Mouse (Mus musculus): ENCODE results near the gene Bcl11b.

Bcl11b gene

DNA sequence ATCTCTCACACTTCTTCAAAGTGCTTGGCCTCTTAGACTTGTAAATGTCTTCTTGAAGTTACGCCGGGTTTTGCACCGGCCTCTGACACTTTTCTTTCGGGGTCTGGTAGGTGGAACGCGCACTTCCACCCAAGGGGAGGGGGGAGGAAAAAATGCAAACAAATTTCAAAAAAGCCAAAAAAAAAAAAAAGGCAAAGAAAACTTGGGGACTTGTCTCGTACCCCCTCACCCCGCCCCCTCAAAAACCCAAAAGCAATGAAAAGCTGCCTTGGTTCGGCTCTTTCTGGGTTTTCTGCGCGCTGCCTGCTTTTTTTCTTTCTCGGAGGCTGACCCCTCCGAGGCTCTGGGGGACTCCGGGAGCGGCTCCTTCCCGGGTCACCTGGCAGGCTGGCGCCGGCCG, at the start of gene Bcl11b:
Gene Bcl11b (minus strand): TSS at position 120 of the 400 bp plus-strand sequence.
- no peak for DNase-seq (ENCODE audit: low spot score in 2 of 2)

DNA sequence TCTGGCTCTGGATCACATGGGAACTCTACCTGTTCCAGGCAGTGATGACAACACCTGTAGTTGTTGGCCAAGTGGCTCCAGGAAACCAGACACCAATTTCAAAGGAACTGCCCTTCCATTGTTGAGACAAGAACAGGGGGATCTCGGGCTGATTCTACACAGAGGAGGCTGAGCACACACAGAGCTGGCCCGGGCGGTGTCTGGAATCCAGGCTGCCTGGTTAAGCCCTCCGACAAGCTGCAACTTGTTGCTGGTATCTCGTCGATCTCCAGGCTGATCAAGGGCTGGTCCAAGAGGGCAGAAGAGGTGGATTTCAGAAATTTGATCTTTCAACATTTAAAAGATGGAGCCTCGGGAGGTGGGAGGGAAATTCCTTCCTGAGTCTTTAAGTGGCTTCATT, 47.6 kb upstream of the Bcl11b start:
- DNase-seq (ENCODE audit: low spot score in 2 of 2): no peak

- peak in 1 of 2 experiments; percentile 31 for DNase-seq (ENCODE audit: low spot score in 2 of 2)
These were observed 46.2 kb upstream of the Bcl11b start for GRCm38 (mm10) chr12:108049625-108050024.

- DNase-seq (ENCODE audit: low spot score in 2 of 2): no peak
These were observed 38.8 kb upstream of the Bcl11b start for GRCm38 (mm10) chr12:108042239-108042571.

- peak; percentile 18 to 75 for DNase-seq (ENCODE audit: low spot score in 2 of 2)
These were observed 38.3 kb upstream of the Bcl11b start for GRCm38 (mm10) chr12:108041571-108042238.

DNA sequence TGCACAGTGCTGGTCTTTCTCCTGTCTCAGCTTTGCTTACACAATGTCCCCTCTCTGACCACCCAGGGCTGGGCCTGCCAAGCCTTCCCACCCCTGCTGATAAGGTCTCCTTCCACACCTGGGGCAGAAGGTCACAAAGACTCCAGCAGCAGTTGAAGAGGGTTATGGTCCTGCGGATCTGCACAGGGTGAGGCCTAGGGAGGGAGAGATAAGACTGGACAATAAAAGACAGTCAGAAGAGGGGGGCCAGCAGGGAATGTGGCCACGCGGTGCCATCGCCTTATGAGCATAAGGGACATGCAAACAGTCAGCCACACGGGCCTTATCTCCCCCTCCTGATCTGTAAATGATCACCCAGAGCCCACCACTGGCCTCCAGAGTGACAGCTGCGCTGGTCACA, 34.0 kb upstream of the Bcl11b start:
- no peak for DNase-seq (ENCODE audit: low spot score in 2 of 2)

DNA sequence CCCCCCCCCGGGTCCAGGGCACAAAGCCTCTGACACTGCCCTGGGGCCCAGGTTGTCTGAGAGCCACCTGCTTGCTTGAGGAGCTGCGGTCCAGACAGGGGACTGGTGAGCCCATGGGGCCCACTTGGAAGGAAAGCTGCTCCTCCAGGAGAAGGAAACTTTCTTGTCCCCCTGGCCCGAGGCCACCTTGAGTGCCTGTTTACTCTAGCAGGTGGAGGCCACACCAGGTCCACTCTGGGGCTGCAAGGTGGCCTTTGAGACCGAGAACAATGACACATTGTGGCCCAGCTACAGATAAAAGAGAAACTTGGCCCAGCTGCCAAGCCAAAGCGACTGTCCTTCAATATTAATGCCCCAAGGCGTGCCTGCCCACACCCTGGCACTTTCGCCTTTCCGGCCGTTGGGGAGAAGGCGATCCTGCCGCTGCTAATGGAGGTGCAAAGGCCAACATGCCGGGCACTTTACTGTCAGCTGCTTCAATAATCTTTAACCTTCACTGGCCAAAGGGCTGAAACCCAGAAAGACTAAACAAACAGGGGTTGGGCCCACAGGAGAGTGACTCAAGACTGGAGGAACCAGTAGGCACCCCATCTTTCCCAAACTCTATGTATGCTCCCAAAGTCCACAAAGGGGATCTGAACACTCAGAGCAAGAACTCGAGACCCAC, 32.1 kb upstream of the Bcl11b start:
- DNase-seq (ENCODE audit: low spot score in 2 of 2): no peak

DNA sequence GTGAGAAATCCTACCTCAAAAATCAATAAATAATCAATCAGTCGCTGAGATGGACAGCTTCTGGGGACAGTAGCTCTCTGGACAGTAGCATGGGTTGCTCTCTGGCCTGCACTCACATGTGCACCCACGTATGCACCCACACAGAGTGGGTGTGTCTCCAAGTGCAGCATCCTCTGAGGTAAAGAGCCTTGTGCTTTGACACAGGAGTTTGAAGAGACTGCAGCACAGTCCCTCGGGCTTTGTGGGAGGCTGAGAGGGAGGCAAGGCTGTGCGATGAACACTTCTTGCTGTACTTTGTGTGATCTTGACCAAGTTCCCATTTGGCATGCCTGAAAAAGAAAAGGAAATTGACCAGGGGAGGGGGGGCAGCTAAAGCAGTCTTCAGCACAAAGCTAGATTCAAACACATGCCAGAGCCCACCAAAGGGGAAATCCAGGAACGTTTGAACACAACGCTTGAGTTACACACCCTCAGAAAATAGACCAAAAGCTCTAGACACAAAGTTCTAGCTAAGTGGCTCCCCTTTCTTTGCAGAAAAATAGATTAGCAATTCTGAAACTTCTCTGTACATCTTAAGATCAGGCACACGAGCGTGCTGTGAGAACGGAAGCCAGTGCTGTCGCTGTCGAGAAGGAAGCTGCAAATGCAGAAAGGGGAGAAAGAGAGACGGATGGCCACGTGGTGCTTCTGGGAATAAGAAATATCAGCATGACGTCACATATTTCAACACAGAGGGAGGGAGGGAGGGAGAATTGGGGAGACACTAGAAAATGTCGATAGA, 19.6 kb upstream of the Bcl11b start:
- no peak for DNase-seq (ENCODE audit: low spot score in 2 of 2)

DNA sequence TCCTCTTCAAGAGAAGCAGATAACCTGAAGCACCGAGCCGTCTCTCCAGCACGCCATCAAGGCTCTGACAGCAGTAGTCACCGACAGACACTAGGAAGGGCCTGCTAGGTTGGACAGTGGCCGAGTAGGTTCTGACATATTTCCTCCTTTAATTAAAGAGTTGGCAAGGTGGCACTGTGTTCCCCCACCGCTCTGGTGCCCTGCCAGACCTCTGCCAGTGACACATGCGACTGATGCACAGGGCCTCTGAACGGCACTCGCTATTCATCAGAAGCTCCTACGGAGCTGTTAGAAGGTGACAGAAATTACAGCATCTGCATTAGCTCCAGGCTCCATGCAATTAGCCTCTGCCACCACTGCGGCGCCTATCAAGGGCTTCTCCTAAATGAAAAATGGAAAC, 8.6 kb upstream of the Bcl11b start:
- no peak for DNase-seq (ENCODE audit: low spot score in 2 of 2)

- no peak for DNase-seq (ENCODE audit: low spot score in 2 of 2)
These were observed 6.9 kb upstream of the Bcl11b start for GRCm38 (mm10) chr12:108010346-108010745.

DNA sequence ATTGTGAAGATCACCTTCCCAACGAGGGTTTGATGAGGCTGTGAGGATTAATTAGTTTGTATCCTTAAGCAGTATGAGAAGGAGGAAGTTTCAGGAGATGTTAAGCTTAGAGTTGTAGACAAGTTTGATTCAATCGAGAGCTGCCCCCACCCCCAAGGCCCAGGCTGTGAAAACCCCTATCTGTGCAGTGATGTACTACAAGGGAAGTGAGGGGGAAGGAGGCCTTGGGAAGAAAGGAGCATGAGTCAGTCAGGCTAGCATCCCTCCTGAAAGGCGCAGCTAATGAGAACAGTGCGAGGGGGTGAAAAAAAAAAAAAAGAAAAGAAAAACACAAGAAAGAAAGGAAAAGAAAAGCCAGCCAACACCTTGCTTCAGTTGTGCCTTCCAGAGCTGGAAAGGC, 5.8 kb upstream of the Bcl11b start:
- no peak for DNase-seq (ENCODE audit: low spot score in 2 of 2)

- DNase-seq (ENCODE audit: low spot score in 2 of 2): peak; percentile 59 to 66
These were observed 2.6 kb upstream of the Bcl11b start for GRCm38 (mm10) chr12:108005816-108006626.

DNA sequence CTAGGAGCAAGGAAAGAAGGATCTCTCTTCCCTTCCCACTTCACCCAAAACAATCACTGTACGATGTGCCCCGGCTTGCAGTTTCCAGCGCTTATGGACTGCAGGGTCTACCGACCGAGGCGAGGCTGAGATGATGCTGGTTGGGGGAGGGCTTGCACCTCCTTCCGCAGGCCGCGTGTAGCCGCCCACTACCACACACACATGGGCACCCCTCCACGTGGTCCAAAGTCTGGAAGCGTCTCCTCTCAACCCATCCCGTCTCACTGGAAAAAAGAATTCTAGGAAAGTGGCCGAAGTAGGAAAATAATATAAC, 2.0 kb upstream of the Bcl11b start:
- DNase-seq (ENCODE audit: low spot score in 2 of 2): no peak

- no peak for DNase-seq (ENCODE audit: low spot score in 2 of 2)
These were observed 1.5 kb upstream of the Bcl11b start for GRCm38 (mm10) chr12:108004701-108005487.

- DNase-seq (ENCODE audit: low spot score in 2 of 2): peak; percentile 70 to 79
These were observed 526 bp upstream of the Bcl11b start for GRCm38 (mm10) chr12:108003928-108004327.

DNA sequence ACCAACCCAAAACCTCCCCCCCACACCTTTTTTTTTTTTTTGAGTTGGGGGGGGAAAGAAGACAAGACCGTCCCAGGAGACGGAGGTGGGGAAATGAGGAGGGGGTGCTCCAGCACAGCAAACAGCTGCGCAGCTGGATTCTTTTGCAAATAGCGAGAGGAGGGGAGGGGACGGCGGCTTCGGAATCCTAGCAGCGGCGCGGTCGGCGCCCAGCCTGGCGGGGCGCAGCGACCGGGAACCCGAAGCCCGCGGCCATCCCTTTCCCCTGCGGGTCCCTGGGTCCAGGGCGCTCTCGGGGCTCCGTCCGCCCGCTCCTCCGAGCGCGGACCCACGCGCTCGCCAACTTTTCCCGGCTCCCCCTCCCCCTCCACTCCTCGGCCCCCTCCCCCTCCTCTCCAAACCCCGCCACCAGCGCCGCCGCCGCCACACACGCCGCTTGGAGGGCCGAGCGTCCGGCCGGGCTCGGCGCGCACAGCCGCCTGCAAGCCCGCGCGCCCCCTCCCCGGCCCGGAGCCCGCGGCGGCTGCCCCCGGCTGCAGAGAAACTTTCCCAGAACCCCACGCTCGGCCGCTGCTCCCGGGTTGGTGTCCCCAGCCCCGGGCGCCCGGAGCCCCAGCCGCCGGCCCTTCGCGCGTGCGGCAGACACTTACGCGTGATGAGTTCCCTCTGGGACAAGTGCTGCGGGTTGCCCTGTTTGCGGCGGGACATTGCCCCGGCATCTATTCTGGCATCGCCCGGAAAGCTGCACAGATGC, 789 bp downstream of the Bcl11b start:
- no peak for DNase-seq (ENCODE audit: low spot score in 2 of 2)

DNA sequence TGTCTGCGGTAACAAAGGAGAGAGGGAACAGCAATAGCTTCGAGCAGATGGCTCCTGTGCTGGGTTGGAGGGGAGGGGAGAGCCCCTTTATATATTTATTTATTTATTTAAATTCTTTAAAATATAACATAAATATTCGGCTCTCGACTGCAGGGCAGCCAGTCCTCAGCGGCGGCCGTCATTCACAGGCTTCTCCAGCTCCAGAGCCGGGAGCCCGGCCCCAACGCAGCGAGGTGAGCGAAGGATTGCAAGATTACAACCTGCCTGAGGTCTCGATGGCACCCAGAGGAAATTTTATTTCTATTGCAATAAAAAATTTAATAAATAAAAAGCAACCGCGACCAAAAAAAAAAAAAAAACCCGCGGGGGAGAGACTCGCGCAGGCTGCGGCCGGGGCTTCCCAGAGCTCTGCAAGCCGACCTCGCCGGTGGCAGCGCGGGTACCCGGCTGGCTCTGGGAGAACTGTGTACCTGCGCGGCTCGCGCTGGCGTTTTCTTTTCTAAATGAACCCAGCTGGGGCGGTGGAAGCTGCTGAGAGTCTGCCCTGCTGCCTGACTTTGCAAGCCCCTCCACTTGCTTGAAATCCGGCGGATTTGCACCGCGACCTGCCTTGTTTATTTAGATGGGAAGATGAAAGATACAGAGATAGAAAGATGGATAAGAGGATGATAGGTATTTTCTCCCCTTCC, 1.6 kb downstream of the Bcl11b start:
- no peak for DNase-seq (ENCODE audit: low spot score in 2 of 2)

DNA sequence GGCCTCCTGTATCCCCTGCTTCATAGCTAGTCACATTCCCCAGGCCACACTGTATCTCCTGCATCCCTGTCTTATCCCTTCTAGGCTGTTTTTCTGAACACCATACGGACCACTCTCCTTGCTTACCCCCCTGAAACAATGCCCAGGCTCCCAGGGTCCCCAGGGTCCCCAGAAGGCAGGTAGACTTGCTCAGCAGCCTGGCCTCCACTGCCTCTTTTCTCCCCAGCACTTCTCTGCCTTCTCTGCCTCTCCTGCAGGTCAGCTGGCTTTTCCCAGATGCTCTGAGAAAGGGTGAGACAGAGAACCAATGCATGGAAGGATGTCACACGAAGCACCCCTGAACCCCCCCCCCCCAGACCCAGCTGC, 2.7 kb downstream of the Bcl11b start:
- no peak for DNase-seq (ENCODE audit: low spot score in 2 of 2)

- DNase-seq (ENCODE audit: low spot score in 2 of 2): no peak
These were observed 3.4 kb downstream of the Bcl11b start for GRCm38 (mm10) chr12:107999751-108000714.

All from left cerebral cortex, adult 9 months (tissue).